Mouse (Mus musculus): ENCODE measurements around the gene Fbxw8. TPM values are rescaled to one million over a fixed set of nuclear protein-coding genes. Genes with fewer than 3 reads are reported as not detected.

Fbxw8 gene
- polyA plus RNA-seq, 1 experiment from 2014 or later, result 14.0 TPM

- H3K9ac ChIP-seq (ENCODE audit: low read length), result no peak overlapping the region
- no peaks in the 10 kb centered on the region for H3K9me3 ChIP-seq (ENCODE audit: control insufficient read depth, low read length)
- ATAC-seq (ENCODE audit: low FRiP score, low TSS enrichment), result no peak
- H3K4me3 ChIP-seq (ENCODE audit: low read depth, low read length), result no peak overlapping the region
- no peak overlapping the region for H3K4me2 ChIP-seq (replicated peaks; ENCODE audit: low read depth)
- DNase-seq (ENCODE audit: low spot score), result no peak
- WGBS, result 75% methylated on average over 12 of the region's 12 CpGs
- no peaks in the 10 kb centered on the region; the same call in 1 of the 2 replicates for H3K4me1 ChIP-seq (replicated peaks; ENCODE audit: control insufficient read depth, insufficient read depth)
- H3K27me3 ChIP-seq (ENCODE audit: control insufficient read depth, insufficient read depth, low read length), result no peaks in the 10 kb centered on the region
- H3K27ac ChIP-seq (replicated peaks), result no peak overlapping the region
- peaks cover 11% of the 10 kb centered on the region for H3K36me3 ChIP-seq (ENCODE audit: control insufficient read depth, insufficient read depth, low read length)
- TF ChIP-seq CTCF (IDR thresholded peaks at IDR 0.05; ENCODE audit: low read depth) (no peak), EP300 (optimal IDR thresholded peaks at IDR 0.05) (no peak)
Measured at GRCm38 (mm10) chr5:118143211-118144026, 11.8 kb downstream of the Fbxw8 start.

GRCm38 (mm10) chr5:118142471-118142870, 12.8 kb downstream of the Fbxw8 start:
- DNase-seq (ENCODE audit: low spot score) (no peak), ATAC-seq (ENCODE audit: low FRiP score, low TSS enrichment) (no peak)
- WGBS, result 93% methylated on average over 8 of the region's 8 CpGs
- H3K9me3 ChIP-seq (ENCODE audit: control insufficient read depth, low read length), result no peaks in the 10 kb centered on the region
- no peaks in the 10 kb centered on the region for H3K27me3 ChIP-seq (ENCODE audit: control insufficient read depth, insufficient read depth, low read length)
- no peak for TF ChIP-seq CTCF (IDR thresholded peaks at IDR 0.05; ENCODE audit: low read depth)
- no peak for TF ChIP-seq EP300 (optimal IDR thresholded peaks at IDR 0.05)
- H3K4me3 ChIP-seq (ENCODE audit: low read depth, low read length), result no peak overlapping the region
- no peak overlapping the region for H3K9ac ChIP-seq (ENCODE audit: low read length)
- no peaks in the 10 kb centered on the region; the same call in 1 of the 2 replicates for H3K4me1 ChIP-seq (replicated peaks; ENCODE audit: control insufficient read depth, insufficient read depth)
- H3K27ac ChIP-seq (replicated peaks), result no peak overlapping the region
- H3K4me2 ChIP-seq (replicated peaks; ENCODE audit: low read depth), result no peak overlapping the region
- H3K36me3 ChIP-seq (ENCODE audit: control insufficient read depth, insufficient read depth, low read length), result peaks cover 11% of the 10 kb centered on the region

GRCm38 (mm10) chr5:118139630-118140029, 15.6 kb downstream of the Fbxw8 start:
- H3K27me3 ChIP-seq (ENCODE audit: control insufficient read depth, insufficient read depth, low read length), result no peaks in the 10 kb centered on the region
- H3K9ac ChIP-seq (ENCODE audit: low read length), result no peak overlapping the region
- no peak overlapping the region for H3K4me3 ChIP-seq (ENCODE audit: low read depth, low read length)
- H3K27ac ChIP-seq (replicated peaks), result no peak overlapping the region
- DNase-seq (ENCODE audit: low spot score) (no peak), ATAC-seq (ENCODE audit: low FRiP score, low TSS enrichment) (no peak)
- TF ChIP-seq CTCF (IDR thresholded peaks at IDR 0.05; ENCODE audit: low read depth), result no peak
- TF ChIP-seq EP300 (optimal IDR thresholded peaks at IDR 0.05), result no peak
- WGBS, result 91% methylated on average over 8 of the region's 8 CpGs
- H3K36me3 ChIP-seq (ENCODE audit: control insufficient read depth, insufficient read depth, low read length), result peaks cover 13% of the 10 kb centered on the region
- H3K9me3 ChIP-seq (ENCODE audit: control insufficient read depth, low read length), result no peaks in the 10 kb centered on the region
- no peaks in the 10 kb centered on the region; the same call in 1 of the 2 replicates for H3K4me1 ChIP-seq (replicated peaks; ENCODE audit: control insufficient read depth, insufficient read depth)
- H3K4me2 ChIP-seq (replicated peaks; ENCODE audit: low read depth), result no peak overlapping the region

- TF ChIP-seq CTCF (IDR thresholded peaks at IDR 0.05; ENCODE audit: low read depth) (no peak), EP300 (optimal IDR thresholded peaks at IDR 0.05) (no peak)
- Histone ChIP-seq H3K36me3 (ENCODE audit: control insufficient read depth, insufficient read depth, low read length) (0 out of 2 replicates have a peak, but pooled peaks cover 2% of the 10 kb centered on the region), H3K4me1 (replicated peaks; ENCODE audit: control insufficient read depth, insufficient read depth) (no peaks in the 10 kb centered on the region), H3K27me3 (ENCODE audit: control insufficient read depth, insufficient read depth, low read length) (no peaks in the 10 kb centered on the region), H3K9ac (ENCODE audit: low read length) (no peak overlapping the region), H3K9me3 (ENCODE audit: control insufficient read depth, low read length) (no peaks in the 10 kb centered on the region), H3K4me3 (ENCODE audit: low read depth, low read length) (no peak overlapping the region), H3K4me2 (replicated peaks; ENCODE audit: low read depth) (no peak overlapping the region), H3K27ac (replicated peaks) (no peak overlapping the region)
- WGBS, result 73% methylated on average over 5 of the region's 5 CpGs
- ATAC-seq (ENCODE audit: low FRiP score, low TSS enrichment), result no peak
- DNase-seq (ENCODE audit: low spot score), result no peak
Measured at GRCm38 (mm10) chr5:118136391-118136790, 18.9 kb downstream of the Fbxw8 start.

GRCm38 (mm10) chr5:118128651-118129050, 26.6 kb downstream of the Fbxw8 start:
- H3K4me3 ChIP-seq (ENCODE audit: low read depth, low read length), result no peak overlapping the region
- peaks cover 9% of the 10 kb centered on the region for H3K36me3 ChIP-seq (ENCODE audit: control insufficient read depth, insufficient read depth, low read length)
- ATAC-seq (ENCODE audit: low FRiP score, low TSS enrichment) (no peak), DNase-seq (ENCODE audit: low spot score) (no peak)
- TF ChIP-seq EP300 (optimal IDR thresholded peaks at IDR 0.05) (no peak), CTCF (IDR thresholded peaks at IDR 0.05; ENCODE audit: low read depth) (no peak)
- no peak overlapping the region for H3K9ac ChIP-seq (ENCODE audit: low read length)
- WGBS, result 78% methylated on average over 9 of the region's 9 CpGs
- H3K27me3 ChIP-seq (ENCODE audit: control insufficient read depth, insufficient read depth, low read length), result no peaks in the 10 kb centered on the region
- H3K27ac ChIP-seq (replicated peaks), result no peak overlapping the region
- no peaks in the 10 kb centered on the region for H3K4me1 ChIP-seq (replicated peaks; ENCODE audit: control insufficient read depth, insufficient read depth)
- H3K9me3 ChIP-seq (ENCODE audit: control insufficient read depth, low read length), result no peaks in the 10 kb centered on the region
- H3K4me2 ChIP-seq (replicated peaks; ENCODE audit: low read depth), result no peak overlapping the region

- Histone ChIP-seq H3K9ac (ENCODE audit: low read length) (no peak overlapping the region), H3K9me3 (ENCODE audit: control insufficient read depth, low read length) (no peaks in the 10 kb centered on the region), H3K4me1 (replicated peaks; ENCODE audit: control insufficient read depth, insufficient read depth) (no peaks in the 10 kb centered on the region), H3K4me2 (replicated peaks; ENCODE audit: low read depth) (no peak overlapping the region), H3K27ac (replicated peaks) (no peak overlapping the region), H3K27me3 (ENCODE audit: control insufficient read depth, insufficient read depth, low read length) (no peaks in the 10 kb centered on the region), H3K4me3 (ENCODE audit: low read depth, low read length) (no peak overlapping the region), H3K36me3 (ENCODE audit: control insufficient read depth, insufficient read depth, low read length) (peaks cover 10% of the 10 kb centered on the region)
- WGBS, result 60% methylated on average over 6 of the region's 6 CpGs
- 0 out of 2 replicates have a peak, but pooled peaks have one; percentile 15 for ATAC-seq (ENCODE audit: low FRiP score, low TSS enrichment)
- TF ChIP-seq CTCF (IDR thresholded peaks at IDR 0.05; ENCODE audit: low read depth), result no peak
- no peak for TF ChIP-seq EP300 (optimal IDR thresholded peaks at IDR 0.05)
- no peak for DNase-seq (ENCODE audit: low spot score)
Measured at GRCm38 (mm10) chr5:118128208-118128607, 27.1 kb downstream of the Fbxw8 start.

Data from stomach, postnatal 0 days (tissue).